11 mouse cellular contexts compared by ENCODE assay signal in the genomic region with DNA sequence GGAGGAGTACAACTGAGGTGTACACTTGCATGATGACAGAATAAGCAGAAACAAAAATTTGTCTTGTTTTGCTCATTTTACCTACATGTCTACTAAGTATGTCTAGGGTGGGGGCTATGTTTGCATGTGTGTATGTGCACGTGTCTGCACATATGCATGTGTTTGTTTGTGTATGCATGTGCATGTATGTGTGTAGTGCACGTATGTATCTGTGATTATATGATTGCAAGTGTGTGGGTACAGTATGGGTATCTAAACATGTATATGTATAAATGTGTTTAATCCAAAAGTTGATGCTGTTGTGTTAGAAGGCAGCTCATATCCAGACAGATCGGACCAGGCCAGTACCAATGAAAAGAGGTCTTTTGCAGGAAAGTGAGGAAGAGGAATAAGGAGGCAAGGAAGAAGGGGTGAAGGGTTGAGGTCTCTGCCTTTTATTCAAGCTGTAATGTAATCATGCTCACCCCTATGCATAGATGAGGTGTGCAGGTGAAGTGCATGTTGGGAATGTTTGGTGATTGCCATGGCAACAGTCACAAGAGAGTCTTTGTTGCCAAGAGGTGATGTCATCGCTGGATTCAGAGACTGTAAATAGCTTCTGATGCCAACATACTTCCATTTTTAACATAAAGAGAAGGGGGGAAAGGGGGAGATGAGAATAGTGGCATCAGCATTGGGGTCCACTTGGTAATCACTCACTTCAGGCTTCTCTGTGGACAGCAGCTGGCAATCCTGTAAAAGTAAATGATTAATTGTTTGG.
A peak's percentile ranks its signal among the peaks of the same experiment; 100 is the strongest.
DNase-seq lines count a peak whose midpoint lies in the region; ATAC-seq lines count a peak whose summit lies in the region.
"Had no signal": no experiment of that assay in that cellular context is flagged by ENCODE, and none has a peak within 500 bp of the region (broad histone marks: within the 10 kb centered on the region; RNA-seq: fewer than 3 reads in every experiment).

No protein-coding gene starts in this region.

- H3K9me3 ChIP-seq in hindbrain, embryonic 15.5 days = no peaks in the 10 kb centered on the region
- H3K9me3 ChIP-seq: lung, embryonic 15.5 days; neural tube, embryonic 13.5 days had no signal

- no peak overlapping the region for H3K4me2 ChIP-seq in hindbrain, embryonic 15.5 days
- H3K4me2 ChIP-seq: lung, embryonic 15.5 days; neural tube, embryonic 13.5 days had no signal

- DNase-seq in cerebellum, postnatal 14 days = peak; percentile 12 to 39
- DNase-seq in cerebellum, postnatal 4 days (ENCODE audit: low spot score in 2 of 2) = no peak
- peak; percentile 1 to 12 for DNase-seq in left cerebral cortex, adult 9 months (ENCODE audit: low spot score in 2 of 2)
- DNase-seq in left cerebral cortex, adult 18-20 months (ENCODE audit: low spot score in 2 of 2) = no peak
- peak; percentile 1 to 11 for DNase-seq in right cerebral cortex, postnatal 36 days (ENCODE audit: low spot score in 2 of 2)
- no peak for DNase-seq in adrenal gland, postnatal 36 days
- DNase-seq: thymus, postnatal 36 days had no signal

- peak; percentile 78 for ATAC-seq in hindbrain, embryonic 15.5 days (ENCODE audit: low FRiP score, low read depth)
- no peak for ATAC-seq in erythroid progenitor cell, adult 5-6 weeks (replicated peaks; ENCODE audit: low FRiP score, poor library complexity, severe bottlenecking)

- H3K4me3 ChIP-seq in hindbrain, embryonic 15.5 days = no peak overlapping the region
- H3K4me3 ChIP-seq: lung, embryonic 15.5 days; neural tube, embryonic 13.5 days had no signal

- H3K36me3 ChIP-seq in hindbrain, embryonic 15.5 days = no peaks in the 10 kb centered on the region
- H3K36me3 ChIP-seq: lung, embryonic 15.5 days; neural tube, embryonic 13.5 days had no signal

- H3K27me3 ChIP-seq in hindbrain, embryonic 15.5 days = no peaks in the 10 kb centered on the region
- H3K27me3 ChIP-seq: lung, embryonic 15.5 days; neural tube, embryonic 13.5 days had no signal

- no peaks in the 10 kb centered on the region for H3K4me1 ChIP-seq in hindbrain, embryonic 15.5 days (replicated peaks)
- H3K4me1 ChIP-seq: lung, embryonic 15.5 days; neural tube, embryonic 13.5 days had no signal

- WGBS in hindbrain, embryonic 15.5 days = 84% methylated on average over 4 of the region's 4 CpGs

- H3K9ac ChIP-seq in hindbrain, embryonic 15.5 days = no peak overlapping the region
- H3K9ac ChIP-seq: lung, embryonic 15.5 days; neural tube, embryonic 13.5 days had no signal

- H3K27ac ChIP-seq in hindbrain, embryonic 15.5 days (replicated peaks) = no peak overlapping the region
- H3K27ac ChIP-seq: lung, embryonic 15.5 days; neural tube, embryonic 13.5 days had no signal

Comparison
In these comparisons a context has a peak if more than half of its experiments do, and no peak if none do; other contexts are left out.
1. DNase-seq: peak in cerebellum, postnatal 14 days (2 of 2), left cerebral cortex, adult 9 months (2 of 2) and right cerebral cortex, postnatal 36 days (2 of 2); none in cerebellum, postnatal 4 days (0 of 2), left cerebral cortex, adult 18-20 months (0 of 2) and adrenal gland, postnatal 36 days (0 of 2).